Mouse (Mus musculus): ENCODE measurements around the gene Safb. TPM values are rescaled to one million over a fixed set of nuclear protein-coding genes. Genes with fewer than 3 reads are reported as not detected.
A peak's percentile ranks its signal among the peaks of the same experiment; 100 is the strongest.
"Not testable (repeated sequence)": the region's sequence is repeated elsewhere in the genome, so short reads cannot be mapped to it uniquely, and the experiment has no call there.

The Safb gene
- polyA plus RNA-seq, 1 experiment = 76.1 TPM

DNA sequence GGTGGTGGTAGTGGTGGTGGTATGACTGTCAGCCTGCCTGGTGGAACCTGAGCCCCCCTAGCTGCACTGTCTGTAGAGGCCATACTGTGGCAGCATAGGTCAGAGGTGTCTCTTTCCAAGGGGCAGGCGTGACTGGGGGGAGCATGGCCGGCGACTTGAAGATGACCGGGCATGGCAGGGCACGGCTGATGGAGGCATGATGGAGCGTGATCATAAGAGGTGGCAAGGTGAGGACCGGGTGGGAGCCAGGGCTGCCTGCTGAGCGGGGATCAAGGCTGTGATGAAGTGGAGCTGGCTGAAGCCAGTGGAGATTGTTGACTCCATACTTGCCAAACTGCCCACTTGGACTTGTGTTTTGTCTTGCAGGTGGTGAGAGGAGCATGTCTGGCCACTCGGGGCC is 20.8 kb downstream of the Safb start:
- H3K27ac ChIP-seq (ENCODE audit: insufficient read depth, low read length) = no peak overlapping the region
- 0 out of 2 replicates have a peak, but pooled peaks cover 6% of the 10 kb centered on the region for H3K4me1 ChIP-seq (ENCODE audit: control insufficient read depth, insufficient read depth, low read length)
- TF ChIP-seq CTCF (IDR thresholded peaks at IDR 0.05; ENCODE audit: borderline replicate concordance, insufficient read depth, low read length) (no peak), POLR2A (IDR thresholded peaks at IDR 0.05; ENCODE audit: low read depth, low read length) (no peak)
- H3K4me3 ChIP-seq (ENCODE audit: insufficient read depth, low read length) = no peak overlapping the region

DNA sequence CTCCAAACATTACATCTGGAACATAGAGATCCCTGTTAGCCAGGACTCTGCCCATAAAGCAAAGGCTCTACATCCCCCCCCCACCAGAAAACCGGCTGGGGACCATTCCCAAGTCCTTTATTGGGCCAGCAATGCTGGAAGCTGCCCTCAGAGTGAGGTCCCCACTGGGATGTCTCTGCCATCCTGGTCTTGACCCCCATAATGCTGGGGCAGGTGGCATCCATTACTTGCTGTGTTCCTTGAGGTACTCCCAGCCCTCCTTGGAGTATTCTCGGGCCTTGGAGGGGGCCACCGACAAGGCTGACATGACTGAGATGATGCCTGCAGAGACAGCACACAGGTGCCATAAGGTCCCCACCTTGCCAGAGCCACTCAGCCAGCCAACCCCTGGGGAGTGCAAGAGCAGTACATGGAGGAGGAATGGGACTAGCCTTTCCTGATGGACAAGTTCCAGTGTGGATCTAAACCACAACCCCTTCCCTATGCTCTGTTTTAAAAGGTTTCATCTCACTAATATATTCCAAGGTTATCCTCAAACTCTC is 23.0 kb downstream of the Safb start:
- Histone ChIP-seq H3K27ac (ENCODE audit: insufficient read depth, low read length) (no peak overlapping the region), H3K4me1 (ENCODE audit: control insufficient read depth, insufficient read depth, low read length) (0 out of 2 replicates have a peak, but pooled peaks cover 6% of the 10 kb centered on the region), H3K4me3 (ENCODE audit: insufficient read depth, low read length) (no peak overlapping the region)
- TF ChIP-seq POLR2A (IDR thresholded peaks at IDR 0.05; ENCODE audit: low read depth, low read length) (no peak), CTCF (IDR thresholded peaks at IDR 0.05; ENCODE audit: borderline replicate concordance, insufficient read depth, low read length) (no peak)

DNA sequence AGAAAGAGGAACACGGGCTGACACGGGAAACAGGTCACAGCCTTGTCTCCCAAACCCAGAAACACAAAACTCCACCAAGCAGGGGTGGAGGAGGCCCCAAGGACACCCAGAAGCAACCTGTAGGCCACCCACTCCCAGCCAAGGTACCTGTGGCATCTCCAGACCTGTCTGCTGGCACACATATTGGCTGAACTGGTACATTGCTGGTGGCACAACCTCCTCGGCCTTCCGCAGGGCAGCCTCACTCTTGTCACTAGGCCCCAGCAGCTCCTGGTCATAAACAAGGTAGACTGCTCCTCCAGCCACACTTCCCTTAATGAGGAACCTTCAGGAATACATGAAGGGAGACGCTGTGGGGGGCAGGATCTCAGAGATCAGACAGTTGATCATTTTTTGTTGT is 24.1 kb downstream of the Safb start:
- Histone ChIP-seq H3K4me1 (ENCODE audit: control insufficient read depth, insufficient read depth, low read length) (0 out of 2 replicates have a peak, but pooled peaks cover 6% of the 10 kb centered on the region), H3K4me3 (ENCODE audit: insufficient read depth, low read length) (peak overlapping the region; percentile 65), H3K27ac (ENCODE audit: insufficient read depth, low read length) (no peak overlapping the region)
- TF ChIP-seq CTCF (IDR thresholded peaks at IDR 0.05; ENCODE audit: borderline replicate concordance, insufficient read depth, low read length) (no peak), POLR2A (IDR thresholded peaks at IDR 0.05; ENCODE audit: low read depth, low read length) (no peak)

DNA sequence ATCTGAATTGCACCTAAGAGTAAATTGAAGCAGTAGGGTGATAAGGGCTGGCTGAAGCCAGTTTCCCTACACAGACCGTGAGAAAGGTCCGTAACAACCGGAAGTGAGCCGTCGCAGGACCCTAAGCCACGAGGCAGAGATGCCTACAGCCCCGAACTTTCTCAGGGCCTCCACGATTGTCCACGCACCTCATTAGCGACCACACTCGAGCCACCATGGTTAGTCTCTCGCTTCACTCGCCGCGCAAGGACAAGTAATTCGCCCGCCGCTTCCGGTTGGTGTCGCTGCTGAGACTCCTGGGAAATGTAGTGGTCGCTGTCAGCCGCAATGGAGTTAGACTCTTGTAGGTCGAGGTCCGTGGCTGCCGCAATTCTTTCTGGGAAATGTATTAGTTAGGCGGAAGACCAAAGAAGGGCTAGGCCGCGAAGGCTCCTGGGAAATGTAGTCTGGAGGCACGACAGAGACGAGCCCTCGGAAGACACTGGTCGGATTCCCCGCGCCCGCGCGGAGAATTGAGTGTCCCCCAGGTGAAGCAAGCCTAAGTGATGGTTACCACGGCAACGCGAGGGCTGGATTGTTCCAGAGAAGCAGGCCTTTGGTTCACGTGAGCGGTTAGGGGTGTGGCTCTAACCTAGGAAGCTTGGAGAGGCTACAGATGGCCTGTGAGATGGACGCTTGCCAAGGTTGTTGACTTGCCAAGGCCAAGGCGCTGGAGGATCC is 25.0 kb downstream of the Safb start, which contains the start of gene 2410015M20Rik:
TSS of gene 2410015M20Rik (minus strand) at position 320 of the 720 bp plus-strand sequence.
- no peak for TF ChIP-seq CTCF (IDR thresholded peaks at IDR 0.05; ENCODE audit: borderline replicate concordance, insufficient read depth, low read length)
- TF ChIP-seq POLR2A (IDR thresholded peaks at IDR 0.05; ENCODE audit: low read depth, low read length) = peak; percentile 81
- H3K4me3 ChIP-seq (ENCODE audit: insufficient read depth, low read length) = peak within 1 kb of the TSS; percentile 78
- H3K27ac ChIP-seq (ENCODE audit: insufficient read depth, low read length) = peak within 1 kb of the TSS; percentile 54
- H3K4me1 ChIP-seq (ENCODE audit: control insufficient read depth, insufficient read depth, low read length) = 0 out of 2 replicates have a peak, but pooled peaks cover 6% of the 10 kb centered on the region

DNA sequence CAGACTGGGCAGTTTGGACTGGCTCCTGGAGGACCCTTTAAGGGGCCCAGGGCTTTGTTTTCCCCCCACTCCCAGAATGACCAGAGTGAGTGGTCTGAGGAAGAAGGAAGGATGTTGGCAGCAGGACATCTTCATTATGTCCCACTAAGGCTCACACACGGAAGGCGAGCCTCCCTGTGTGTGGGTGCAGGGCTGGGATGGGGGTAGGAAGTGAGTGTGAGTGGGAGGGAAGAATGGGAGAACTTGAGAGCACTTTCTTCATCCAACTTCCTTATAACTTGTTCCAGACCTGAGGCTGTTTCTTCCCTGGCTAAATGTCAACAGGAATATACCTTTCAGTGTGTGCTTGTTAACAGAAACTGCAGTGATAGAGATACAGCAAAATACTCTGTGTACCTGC is 26.7 kb downstream of the Safb start:
- Histone ChIP-seq H3K4me3 (ENCODE audit: insufficient read depth, low read length) (no peak overlapping the region), H3K27ac (ENCODE audit: insufficient read depth, low read length) (no peak overlapping the region)
- TF ChIP-seq POLR2A (IDR thresholded peaks at IDR 0.05; ENCODE audit: low read depth, low read length) (0 out of 2 replicates have a peak, but pooled peaks have one; percentile 4), CTCF (IDR thresholded peaks at IDR 0.05; ENCODE audit: borderline replicate concordance, insufficient read depth, low read length) (no peak)

DNA sequence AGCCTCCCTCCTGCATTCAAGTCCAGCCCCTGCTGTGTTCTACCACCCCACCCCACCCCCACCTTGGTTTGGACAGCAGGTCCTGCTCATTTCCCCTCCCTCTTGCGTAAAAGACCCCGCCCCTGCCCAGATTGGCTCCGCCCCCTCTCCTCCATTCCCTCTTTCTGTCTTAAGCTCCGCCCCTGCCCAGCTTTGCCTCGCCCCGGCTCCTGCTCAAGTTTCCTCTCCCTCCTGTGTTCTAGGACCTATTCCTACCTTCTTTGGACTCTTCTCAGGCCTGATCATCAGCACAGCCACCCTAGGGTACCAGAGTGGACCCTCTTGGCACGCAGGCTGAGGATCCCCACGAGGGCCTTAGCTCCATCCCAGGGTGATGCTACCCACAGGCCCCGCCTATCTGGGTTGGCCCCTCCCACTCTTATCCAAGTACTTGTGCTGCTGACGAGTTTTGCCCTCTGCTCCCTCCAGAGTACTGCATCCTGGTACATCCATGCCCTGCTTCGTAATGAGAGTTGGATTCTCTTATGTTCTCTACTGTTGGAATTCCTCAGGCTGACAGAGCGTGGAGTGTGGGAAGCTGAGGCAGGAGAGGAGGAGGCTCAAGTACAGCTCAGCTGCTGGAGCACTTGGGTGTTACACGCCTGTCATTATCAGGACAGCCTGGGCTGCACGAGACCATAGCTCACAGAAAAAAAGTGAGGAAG is 27.4 kb downstream of the Safb start:
- TF ChIP-seq CTCF (IDR thresholded peaks at IDR 0.05; ENCODE audit: borderline replicate concordance, insufficient read depth, low read length) (no peak), POLR2A (IDR thresholded peaks at IDR 0.05; ENCODE audit: low read depth, low read length) (peak; percentile 0; the same call in 1 of the 2 replicates)
- H3K4me1 ChIP-seq (ENCODE audit: control insufficient read depth, insufficient read depth, low read length) = 0 out of 2 replicates have a peak, but pooled peaks cover 6% of the 10 kb centered on the region
- no peak overlapping the region for H3K4me3 ChIP-seq (ENCODE audit: insufficient read depth, low read length)
- H3K27ac ChIP-seq (ENCODE audit: insufficient read depth, low read length) = no peak overlapping the region

More for the DNA sequence above, 26.7 kb downstream of the Safb start:
- H3K4me1 ChIP-seq (ENCODE audit: control insufficient read depth, insufficient read depth, low read length) = 0 out of 2 replicates have a peak, but pooled peaks cover 6% of the 10 kb centered on the region

DNA sequence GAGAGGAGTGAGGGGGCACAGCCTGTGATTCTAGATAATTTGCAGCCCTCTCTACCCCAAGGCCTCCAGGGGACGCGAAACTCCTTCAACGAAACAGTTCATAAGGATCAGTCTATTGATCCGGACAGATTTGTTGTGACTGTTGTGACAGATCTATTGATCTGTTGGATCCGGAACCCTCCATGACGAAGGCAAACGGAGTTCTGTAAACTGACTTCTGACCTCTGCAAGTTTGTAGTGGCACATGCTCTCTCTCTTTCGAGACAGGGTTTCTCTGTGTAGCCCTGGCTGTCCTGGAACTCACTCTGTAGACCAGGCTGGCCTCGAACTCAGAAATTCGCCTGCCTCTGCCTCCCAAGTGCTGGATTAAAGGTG is 27.9 kb downstream of the Safb start:
- H3K27ac ChIP-seq (ENCODE audit: insufficient read depth, low read length); H3K4me3 ChIP-seq (ENCODE audit: insufficient read depth, low read length); H3K4me1 ChIP-seq (ENCODE audit: control insufficient read depth, insufficient read depth, low read length): not testable (repeated sequence)

DNA sequence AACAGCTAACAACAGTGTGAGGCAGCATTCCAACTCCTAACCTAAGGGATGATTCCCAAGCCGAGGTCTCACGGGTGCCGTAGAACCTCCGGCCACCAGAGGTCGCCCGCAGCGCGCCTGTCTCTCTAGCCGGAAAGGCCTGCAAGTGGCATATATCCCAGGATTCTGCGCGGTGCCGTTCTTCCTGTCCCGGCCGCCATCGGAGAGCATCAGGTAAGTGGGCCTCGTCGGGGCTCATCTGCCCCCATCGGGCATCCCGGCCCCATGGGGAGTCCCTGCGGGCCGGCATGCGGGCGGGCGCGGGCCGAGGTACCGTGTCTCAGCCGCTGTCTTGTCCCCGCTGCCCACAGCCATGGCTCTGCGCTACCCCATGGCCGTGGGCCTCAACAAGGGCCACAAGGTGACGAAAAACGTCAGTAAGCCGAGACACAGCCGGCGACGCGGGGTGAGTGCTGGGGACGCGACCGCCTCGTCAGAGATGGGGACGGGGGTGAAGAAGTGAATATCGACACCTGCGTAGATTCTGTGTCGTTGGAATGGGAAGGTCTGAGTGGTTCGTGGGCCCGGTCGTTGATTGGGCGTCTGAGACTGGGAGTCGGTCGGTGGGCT is 28.7 kb downstream of the Safb start, which contains the start of gene Rpl36:
TSS of gene Rpl36 (plus strand) at position 181 of the 609 bp plus-strand sequence.
- peak within 1 kb of the TSS; percentile 69 for H3K27ac ChIP-seq (ENCODE audit: insufficient read depth, low read length)
- TF ChIP-seq POLR2A (IDR thresholded peaks at IDR 0.05; ENCODE audit: low read depth, low read length) (peak; percentile 83), CTCF (IDR thresholded peaks at IDR 0.05; ENCODE audit: borderline replicate concordance, insufficient read depth, low read length) (peak; percentile 74)
- peak within 1 kb of the TSS; percentile 68 for H3K4me3 ChIP-seq (ENCODE audit: insufficient read depth, low read length)
- H3K4me1 ChIP-seq (ENCODE audit: control insufficient read depth, insufficient read depth, low read length) = 0 out of 2 replicates have a peak, but pooled peaks cover 2% of the 10 kb centered on the region

DNA sequence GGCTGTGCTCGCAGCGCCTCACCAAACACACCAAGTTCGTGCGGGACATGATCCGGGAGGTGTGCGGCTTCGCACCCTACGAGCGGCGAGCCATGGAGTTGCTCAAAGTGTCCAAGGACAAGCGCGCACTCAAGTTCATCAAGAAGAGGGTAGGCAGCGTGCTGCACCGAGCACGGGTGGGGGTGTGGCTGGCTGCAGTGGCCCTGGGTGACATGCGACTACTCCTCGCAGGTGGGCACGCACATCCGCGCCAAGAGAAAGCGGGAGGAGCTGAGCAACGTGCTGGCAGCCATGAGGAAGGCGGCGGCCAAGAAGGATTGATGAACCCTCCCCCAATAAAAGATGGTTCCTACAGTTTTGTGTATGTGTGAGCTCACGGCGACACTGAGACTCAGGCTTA is 29.3 kb downstream of the Safb start:
- H3K27ac ChIP-seq (ENCODE audit: insufficient read depth, low read length) = peak overlapping the region; percentile 69; the same call in 1 of the 2 replicates
- TF ChIP-seq POLR2A (IDR thresholded peaks at IDR 0.05; ENCODE audit: low read depth, low read length) = peak; percentile 10; the same call in 1 of the 2 replicates
- peak overlapping the region; percentile 68 for H3K4me3 ChIP-seq (ENCODE audit: insufficient read depth, low read length)
- not testable (repeated sequence) for H3K4me1 ChIP-seq (ENCODE audit: control insufficient read depth, insufficient read depth, low read length)
